Mouse (Mus musculus): ENCODE data around the gene Fau.

GRCm38 (mm10) chr19:6035966-6036585 lies 21.6 kb upstream of the Fau start:
- TF ChIP-seq CTCF (IDR thresholded peaks at IDR 0.05; ENCODE audit: low read depth, low read length) (no peak), GATA2 (IDR thresholded peaks at IDR 0.05; ENCODE audit: borderline replicate concordance, low read depth, low read length) (no peak), GATA1 (IDR thresholded peaks at IDR 0.05; ENCODE audit: borderline replicate concordance, low read length) (no peak), TAL1 (conservative IDR thresholded peaks at IDR 0.05; ENCODE audit: low read depth, low read length) (no peak)
